Mouse (Mus musculus): Measurements from ENCODE around the gene Abhd17a. TPM values are rescaled to one million over a fixed set of nuclear protein-coding genes. Genes with fewer than 3 reads are reported as not detected.

Abhd17a gene
- polyA plus RNA-seq, 1 experiment = 581 TPM

GRCm38 (mm10) chr10:80570419-80570818 is 19.7 kb downstream of the Abhd17a start:
- peaks cover 51% of the 10 kb centered on the region for H3K36me3 ChIP-seq (replicated peaks; ENCODE audit: low read length)
- H3K9me3 ChIP-seq = no peaks in the 10 kb centered on the region
- TF ChIP-seq GATA1 (IDR thresholded peaks at IDR 0.05; ENCODE audit: borderline replicate concordance, low read length) (no peak), FLI1 (IDR thresholded peaks at IDR 0.05; ENCODE audit: low read length) (no peak)
- peak overlapping the region; percentile 89 for H3K4me3 ChIP-seq (replicated peaks)
- H3K27me3 ChIP-seq (replicated peaks) = no peaks in the 10 kb centered on the region
- peaks cover 88% of the 10 kb centered on the region for H3K4me1 ChIP-seq

GRCm38 (mm10) chr10:80569664-80570066 is 20.5 kb downstream of the Abhd17a start:
- H3K36me3 ChIP-seq (replicated peaks; ENCODE audit: low read length) = peaks cover 48% of the 10 kb centered on the region
- peaks cover 80% of the 10 kb centered on the region for H3K4me1 ChIP-seq
- H3K9me3 ChIP-seq = no peaks in the 10 kb centered on the region
- TF ChIP-seq FLI1 (IDR thresholded peaks at IDR 0.05; ENCODE audit: low read length) = no peak
- no peak for TF ChIP-seq GATA1 (IDR thresholded peaks at IDR 0.05; ENCODE audit: borderline replicate concordance, low read length)
- peak overlapping the region; percentile 89 for H3K4me3 ChIP-seq (replicated peaks)
- H3K27me3 ChIP-seq (replicated peaks) = no peaks in the 10 kb centered on the region

- Histone ChIP-seq H3K4me3 (replicated peaks) (peak overlapping the region; percentile 89), H3K9me3 (no peaks in the 10 kb centered on the region), H3K27me3 (replicated peaks) (no peaks in the 10 kb centered on the region), H3K36me3 (replicated peaks; ENCODE audit: low read length) (peaks cover 43% of the 10 kb centered on the region), H3K4me1 (peaks cover 72% of the 10 kb centered on the region)
- TF ChIP-seq GATA1 (IDR thresholded peaks at IDR 0.05; ENCODE audit: borderline replicate concordance, low read length) (no peak), FLI1 (IDR thresholded peaks at IDR 0.05; ENCODE audit: low read length) (no peak)
Measured at GRCm38 (mm10) chr10:80568876-80569275, 21.3 kb downstream of the Abhd17a start.

GRCm38 (mm10) chr10:80566375-80567092 is 23.6 kb downstream of the Abhd17a start:
- no peak for TF ChIP-seq GATA1 (IDR thresholded peaks at IDR 0.05; ENCODE audit: borderline replicate concordance, low read length)
- no peak for TF ChIP-seq FLI1 (IDR thresholded peaks at IDR 0.05; ENCODE audit: low read length)
- peaks cover 35% of the 10 kb centered on the region for H3K36me3 ChIP-seq (replicated peaks; ENCODE audit: low read length)
- peaks cover 58% of the 10 kb centered on the region for H3K4me1 ChIP-seq
- H3K27me3 ChIP-seq (replicated peaks) = no peaks in the 10 kb centered on the region
- no peaks in the 10 kb centered on the region for H3K9me3 ChIP-seq
- no peak overlapping the region for H3K4me3 ChIP-seq (replicated peaks)

GRCm38 (mm10) chr10:80561116-80561944 is 28.8 kb downstream of the Abhd17a start, which contains the start of gene Rexo1:
Gene Rexo1, minus strand, starts transcription at chr10:80561560.
- Histone ChIP-seq H3K4me3 (replicated peaks) (peak within 1 kb of the TSS; percentile 99), H3K9me3 (no peaks in the 10 kb centered on the region), H3K36me3 (replicated peaks; ENCODE audit: low read length) (peaks cover 27% of the 10 kb centered on the region), H3K27me3 (replicated peaks) (no peaks in the 10 kb centered on the region), H3K4me1 (peaks cover 62% of the 10 kb centered on the region)
- TF ChIP-seq FLI1 (IDR thresholded peaks at IDR 0.05; ENCODE audit: low read length) (no peak), GATA1 (IDR thresholded peaks at IDR 0.05; ENCODE audit: borderline replicate concordance, low read length) (no peak)

- H3K4me1 ChIP-seq = peaks cover 57% of the 10 kb centered on the region
- no peaks in the 10 kb centered on the region for H3K9me3 ChIP-seq
- peak overlapping the region; percentile 99 for H3K4me3 ChIP-seq (replicated peaks)
- peaks cover 24% of the 10 kb centered on the region for H3K36me3 ChIP-seq (replicated peaks; ENCODE audit: low read length)
- TF ChIP-seq GATA1 (IDR thresholded peaks at IDR 0.05; ENCODE audit: borderline replicate concordance, low read length) (no peak), FLI1 (IDR thresholded peaks at IDR 0.05; ENCODE audit: low read length) (no peak)
- no peaks in the 10 kb centered on the region for H3K27me3 ChIP-seq (replicated peaks)
Measured at GRCm38 (mm10) chr10:80560621-80561020, 29.5 kb downstream of the Abhd17a start.

- Histone ChIP-seq H3K9me3 (no peaks in the 10 kb centered on the region), H3K4me1 (peaks cover 64% of the 10 kb centered on the region), H3K27me3 (replicated peaks) (no peaks in the 10 kb centered on the region), H3K36me3 (replicated peaks; ENCODE audit: low read length) (peaks cover 23% of the 10 kb centered on the region), H3K4me3 (replicated peaks) (peak overlapping the region; percentile 80)
- TF ChIP-seq FLI1 (IDR thresholded peaks at IDR 0.05; ENCODE audit: low read length) (no peak), GATA1 (IDR thresholded peaks at IDR 0.05; ENCODE audit: borderline replicate concordance, low read length) (no peak)
Measured at GRCm38 (mm10) chr10:80559431-80559830, 30.7 kb downstream of the Abhd17a start.

- Histone ChIP-seq H3K27me3 (replicated peaks) (no peaks in the 10 kb centered on the region), H3K36me3 (replicated peaks; ENCODE audit: low read length) (peaks cover 37% of the 10 kb centered on the region), H3K4me1 (peaks cover 81% of the 10 kb centered on the region), H3K4me3 (replicated peaks) (peak overlapping the region; percentile 79), H3K9me3 (no peaks in the 10 kb centered on the region)
- TF ChIP-seq GATA1 (IDR thresholded peaks at IDR 0.05; ENCODE audit: borderline replicate concordance, low read length) (no peak), FLI1 (IDR thresholded peaks at IDR 0.05; ENCODE audit: low read length) (no peak)
Measured at GRCm38 (mm10) chr10:80557346-80557965, 32.7 kb downstream of the Abhd17a start.

GRCm38 (mm10) chr10:80553997-80554396 is 36.1 kb downstream of the Abhd17a start:
- Histone ChIP-seq H3K36me3 (replicated peaks; ENCODE audit: low read length) (peaks cover 63% of the 10 kb centered on the region), H3K9me3 (no peaks in the 10 kb centered on the region), H3K4me1 (peaks cover 76% of the 10 kb centered on the region), H3K4me3 (replicated peaks) (peak overlapping the region; percentile 83), H3K27me3 (replicated peaks) (no peaks in the 10 kb centered on the region)
- TF ChIP-seq GATA1 (IDR thresholded peaks at IDR 0.05; ENCODE audit: borderline replicate concordance, low read length) = no peak
- TF ChIP-seq FLI1 (IDR thresholded peaks at IDR 0.05; ENCODE audit: low read length) = no peak

Data from megakaryocyte, embryonic 14.5 days (primary cell).